Mouse (Mus musculus) heart, postnatal 0 days (tissue): ENCODE data around the gene Cyth1.

Experiments
- CTCF ChIP-seq: IDR thresholded peaks from 2 replicates; pipeline ENCODE4 v1.5.1; 2016; ENCODE audit warnings: antibody characterized with exemption, control low read depth, low read depth
- EP300 ChIP-seq: IDR thresholded peaks from 2 replicates; pipeline ENCODE4 v1.6.1; 2016; ENCODE audit warnings: antibody characterized with exemption, low read depth

DNA sequence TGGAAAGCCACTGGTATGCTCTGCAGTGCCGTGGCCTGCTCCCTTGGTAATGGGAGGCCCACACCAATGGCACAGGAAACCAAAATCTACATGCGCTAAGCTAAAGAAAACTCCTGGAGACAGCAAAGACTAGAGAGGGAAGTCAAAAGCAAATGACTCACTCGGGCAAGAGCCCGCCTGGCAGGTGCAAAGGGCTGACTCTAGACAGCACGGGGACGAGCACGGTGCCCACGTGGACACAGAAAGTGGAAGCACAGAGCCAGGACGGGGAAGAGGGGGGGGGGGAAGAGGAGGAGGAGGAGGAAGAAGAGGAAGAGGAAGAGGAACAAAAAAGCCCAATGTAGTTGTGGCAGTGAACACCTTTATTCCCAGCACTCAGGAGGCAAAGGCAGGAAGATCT lies 26.7 kb upstream of the Cyth1 start:
- TF ChIP-seq CTCF (no peak), EP300 (no peak)
